Mouse (Mus musculus) heart, embryonic 15.5 days (tissue): ENCODE measurements around the gene Xylt1. TPM values are rescaled to one million over a fixed set of nuclear protein-coding genes. Genes with fewer than 3 reads are reported as not detected.

ENCODE experiments used
- ATAC-seq: fragments of 200-750 bp; cut with Nextera tagmentation; replicated peaks from 2 replicates; pipeline ENCODE4 v1.8.0; 2017; ENCODE audit warnings: low read depth, moderate TSS enrichment; ENCODE audit not compliant: insufficient number of reproducible peaks, insufficient read depth, low FRiP score
- H3K27ac ChIP-seq: fragments of 300-500 bp; sonication (generic); 2 replicates; pipeline ENCODE4 v1.5.1; 2015; ENCODE audit warnings: mild to moderate bottlenecking, inconsistent platforms
- H3K27me3 ChIP-seq: fragments of 300-500 bp; sonication (generic); 2 replicates; pipeline ENCODE4 v1.6.1; 2015; ENCODE audit warnings: inconsistent platforms
- H3K36me3 ChIP-seq: fragments of 300-500 bp; sonication (generic); 2 replicates; pipeline ENCODE4 v1.6.1; 2015; ENCODE audit warnings: mild to moderate bottlenecking, inconsistent platforms
- H3K4me1 ChIP-seq: fragments of 300-500 bp; sonication (generic); replicated peaks from 2 replicates; pipeline ENCODE4 v1.6.1; 2015; ENCODE audit warnings: inconsistent platforms
- H3K4me2 ChIP-seq: fragments of 300-500 bp; sonication (generic); 2 replicates; pipeline ENCODE4 v1.6.1; 2015; ENCODE audit warnings: inconsistent platforms, mild to moderate bottlenecking, moderate library complexity
- H3K4me3 ChIP-seq: fragments of 300-500 bp; sonication (generic); 2 replicates; pipeline ENCODE4 v1.5.1; 2015; ENCODE audit warnings: mild to moderate bottlenecking, inconsistent platforms
- H3K9ac ChIP-seq: fragments of 300-500 bp; sonication (generic); 2 replicates; pipeline ENCODE4 v1.6.1; 2015; ENCODE audit warnings: mild to moderate bottlenecking, inconsistent platforms
- H3K9me3 ChIP-seq: fragments of 300-500 bp; sonication (generic); replicated peaks from 2 replicates; pipeline ENCODE4 v1.6.1; 2016; ENCODE audit warnings: inconsistent platforms
- WGBS: fragments of 180-500 bp; shearing (Covaris S2); methylation state at CpG from one replicate; pipeline ENCODE4 v1.1.7; 2015; ENCODE audit warnings: mixed read lengths; 5-methylcytosine and 5-hydroxymethylcytosine counted together
- polyA plus RNA-seq: library from polyadenylated mRNA; unstranded; fragments of >200 nt; fragmentation: Nextera tagmentation; extraction: Ambion mirVana; gene quantifications from 2 replicates; pipeline ENCODE4 v1.2.1, GENCODE M21; 2015

The Xylt1 gene
- polyA plus RNA-seq, 1 experiment from 2014 or later: 0.91 TPM

DNA sequence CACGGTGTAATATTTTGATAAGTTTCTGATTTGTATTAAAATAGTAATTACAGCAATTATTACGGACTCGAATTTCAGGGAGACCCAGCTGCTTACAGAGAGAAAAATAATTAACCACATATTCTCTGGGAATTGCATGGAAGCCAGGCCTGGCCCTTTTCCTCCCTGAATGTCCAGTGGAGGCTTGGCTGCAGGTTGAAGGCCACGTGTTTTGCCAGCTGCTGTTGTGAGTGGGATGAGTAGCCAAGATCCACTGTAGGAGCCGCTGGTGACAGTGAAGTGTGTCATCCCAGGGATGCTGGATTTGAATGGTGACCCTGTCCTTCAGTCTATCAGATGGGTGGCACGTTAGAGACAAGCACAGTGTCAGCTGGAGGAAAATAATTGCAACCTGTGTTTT lies 14.7 kb downstream of the Xylt1 start:
- ATAC-seq: no peak
- Histone ChIP-seq H3K4me1 (peaks cover 15% of the 10 kb centered on the region), H3K4me3 (no peak overlapping the region), H3K4me2 (no peak overlapping the region), H3K27ac (no peak overlapping the region), H3K9ac (no peak overlapping the region), H3K9me3 (no peaks in the 10 kb centered on the region), H3K36me3 (no peaks in the 10 kb centered on the region), H3K27me3 (no peaks in the 10 kb centered on the region)
- WGBS: 79% methylated on average over 6 of the region's 6 CpGs

DNA sequence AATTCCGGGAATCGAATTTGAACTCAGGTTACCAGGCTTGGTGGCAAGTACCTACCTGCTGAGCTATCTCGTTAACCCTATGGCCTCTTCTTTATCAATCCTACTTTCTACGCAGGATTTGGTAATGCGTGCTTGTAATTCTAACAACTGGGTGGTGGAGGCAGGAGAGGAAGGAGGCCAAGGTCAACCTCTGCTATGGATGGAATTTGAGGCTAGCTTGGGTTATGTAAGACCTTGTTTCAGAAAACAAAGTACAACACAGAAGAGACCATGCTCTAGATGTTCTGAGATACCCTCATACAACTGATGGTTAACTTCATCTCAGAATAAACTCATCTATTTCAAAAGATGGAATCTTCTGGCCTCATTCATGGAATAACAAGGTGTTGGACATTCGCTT lies 17.1 kb downstream of the Xylt1 start:
- WGBS: 91% methylated on average over 6 of the region's 6 CpGs
- H3K27ac ChIP-seq: no peak overlapping the region
- H3K27me3 ChIP-seq: no peaks in the 10 kb centered on the region
- no peak overlapping the region for H3K4me3 ChIP-seq
- H3K4me1 ChIP-seq: peaks cover 19% of the 10 kb centered on the region
- H3K4me2 ChIP-seq: no peak overlapping the region
- ATAC-seq: no peak
- no peak overlapping the region for H3K9ac ChIP-seq
- no peaks in the 10 kb centered on the region for H3K9me3 ChIP-seq
- H3K36me3 ChIP-seq: no peaks in the 10 kb centered on the region

DNA sequence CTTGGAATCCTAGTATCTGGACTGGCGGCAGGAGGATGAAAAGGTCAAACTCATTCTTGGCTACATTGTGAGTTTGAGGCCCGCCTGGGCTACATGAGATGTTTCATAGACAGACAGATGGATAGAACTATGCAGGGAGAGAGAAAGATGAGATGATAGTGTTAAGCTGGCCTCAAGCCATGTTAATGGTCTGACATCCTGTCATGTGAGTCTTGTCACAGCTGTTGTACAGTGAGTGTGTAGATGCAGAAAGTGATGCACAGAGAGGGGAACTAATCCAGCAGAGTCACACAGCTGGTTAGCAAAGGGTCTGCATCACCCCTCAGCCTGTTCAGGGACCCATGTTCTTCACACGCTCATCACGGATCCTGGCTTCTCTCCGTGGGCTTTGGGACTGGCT lies 19.2 kb downstream of the Xylt1 start:
- Histone ChIP-seq H3K27ac (no peak overlapping the region), H3K9me3 (no peaks in the 10 kb centered on the region), H3K4me2 (no peak overlapping the region), H3K4me3 (no peak overlapping the region), H3K36me3 (no peaks in the 10 kb centered on the region), H3K27me3 (no peaks in the 10 kb centered on the region), H3K4me1 (peaks cover 9% of the 10 kb centered on the region), H3K9ac (no peak overlapping the region)
- 87% methylated on average over 5 of the region's 5 CpGs for WGBS
- ATAC-seq: no peak

DNA sequence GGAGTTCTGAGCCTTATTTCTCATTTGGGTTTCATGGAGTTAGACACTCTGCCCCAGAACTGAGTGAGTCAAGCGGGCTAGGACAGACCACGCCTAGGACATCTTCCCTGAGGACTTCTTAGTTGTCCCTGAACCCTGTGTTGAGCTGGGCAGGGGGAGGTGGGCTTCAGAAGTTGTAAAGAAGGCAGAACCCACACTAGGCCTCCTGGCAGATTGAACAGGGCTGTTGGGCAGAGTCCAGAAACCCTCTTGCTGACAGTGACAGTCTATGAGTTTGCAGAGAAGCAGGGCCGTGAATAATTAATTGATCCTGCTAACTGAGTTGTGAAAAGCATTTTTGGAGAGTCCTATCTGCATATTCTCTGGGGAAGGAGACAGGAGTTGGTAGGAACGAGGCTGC lies 20.8 kb downstream of the Xylt1 start:
- WGBS: 68% methylated on average over 4 of the region's 4 CpGs
- Histone ChIP-seq H3K27me3 (no peaks in the 10 kb centered on the region), H3K27ac (no peak overlapping the region), H3K9ac (no peak overlapping the region), H3K4me1 (peaks cover 14% of the 10 kb centered on the region), H3K9me3 (no peaks in the 10 kb centered on the region), H3K4me3 (no peak overlapping the region), H3K4me2 (no peak overlapping the region), H3K36me3 (no peaks in the 10 kb centered on the region)
- ATAC-seq: no peak

DNA sequence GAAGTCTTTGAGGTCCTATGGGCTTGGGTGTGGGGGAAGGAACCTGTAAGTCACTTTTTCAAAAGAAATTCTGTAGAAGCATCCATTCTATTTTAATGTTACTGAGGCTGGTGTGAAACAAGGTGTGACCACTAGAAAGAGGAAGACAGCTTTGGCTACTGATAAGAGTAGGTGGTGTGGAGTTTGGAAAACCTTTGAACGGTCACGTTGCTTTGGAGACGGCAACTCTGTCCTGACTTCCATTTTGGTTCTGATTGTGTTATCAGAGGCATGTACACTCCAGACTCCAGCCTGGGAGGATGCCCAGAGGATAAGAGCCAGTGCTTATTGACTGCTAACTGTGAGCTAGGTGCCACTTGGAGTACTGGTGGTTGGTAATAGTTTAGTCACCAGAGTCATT lies 25.6 kb downstream of the Xylt1 start:
- Histone ChIP-seq H3K4me3 (no peak overlapping the region), H3K9ac (no peak overlapping the region), H3K27me3 (no peaks in the 10 kb centered on the region), H3K27ac (no peak overlapping the region), H3K4me2 (no peak overlapping the region), H3K4me1 (peaks cover 16% of the 10 kb centered on the region), H3K9me3 (no peaks in the 10 kb centered on the region), H3K36me3 (no peaks in the 10 kb centered on the region)
- 22% methylated on average over 3 of the region's 3 CpGs for WGBS
- ATAC-seq: no peak

DNA sequence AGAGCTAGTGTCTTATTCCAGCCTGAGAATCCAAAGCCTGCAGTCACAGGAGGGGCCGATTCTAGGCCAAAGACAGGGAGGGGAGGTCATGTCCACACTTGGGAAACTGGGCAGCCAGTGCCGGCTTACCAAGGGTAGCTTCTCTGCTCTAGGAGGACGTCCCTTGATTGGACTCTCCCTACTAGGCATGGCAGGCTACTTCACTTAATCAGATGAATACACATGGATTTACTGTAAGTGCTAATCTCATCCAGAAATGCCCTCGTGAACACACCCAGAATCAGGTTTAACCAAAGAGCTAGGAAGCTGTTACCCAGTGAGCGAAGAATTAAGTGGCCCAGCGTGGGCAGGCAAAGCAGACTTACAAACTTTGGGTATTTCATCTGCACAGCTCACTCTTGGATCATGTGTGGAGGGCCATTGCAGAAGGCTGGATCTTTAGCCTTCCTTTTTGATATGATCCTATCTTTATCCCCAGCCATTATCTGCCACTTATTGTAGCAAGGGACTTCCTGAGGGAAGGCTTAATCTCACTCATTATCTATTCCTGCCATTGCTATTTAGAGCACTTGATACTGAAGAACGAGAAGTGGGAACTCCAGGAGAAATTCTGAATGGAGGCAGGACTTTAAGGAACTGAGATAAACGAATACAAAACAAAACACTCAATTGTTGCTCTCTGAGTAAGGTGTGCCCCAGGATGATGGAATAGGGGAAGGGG lies 28.6 kb downstream of the Xylt1 start:
- peaks cover 27% of the 10 kb centered on the region for H3K4me1 ChIP-seq
- H3K36me3 ChIP-seq: no peaks in the 10 kb centered on the region
- no peak overlapping the region for H3K4me2 ChIP-seq
- WGBS: 73% methylated on average over 8 of the region's 8 CpGs
- no peak overlapping the region for H3K27ac ChIP-seq
- no peaks in the 10 kb centered on the region for H3K9me3 ChIP-seq
- no peak overlapping the region for H3K4me3 ChIP-seq
- no peaks in the 10 kb centered on the region for H3K27me3 ChIP-seq
- no peak overlapping the region for H3K9ac ChIP-seq
- no peak for ATAC-seq

DNA sequence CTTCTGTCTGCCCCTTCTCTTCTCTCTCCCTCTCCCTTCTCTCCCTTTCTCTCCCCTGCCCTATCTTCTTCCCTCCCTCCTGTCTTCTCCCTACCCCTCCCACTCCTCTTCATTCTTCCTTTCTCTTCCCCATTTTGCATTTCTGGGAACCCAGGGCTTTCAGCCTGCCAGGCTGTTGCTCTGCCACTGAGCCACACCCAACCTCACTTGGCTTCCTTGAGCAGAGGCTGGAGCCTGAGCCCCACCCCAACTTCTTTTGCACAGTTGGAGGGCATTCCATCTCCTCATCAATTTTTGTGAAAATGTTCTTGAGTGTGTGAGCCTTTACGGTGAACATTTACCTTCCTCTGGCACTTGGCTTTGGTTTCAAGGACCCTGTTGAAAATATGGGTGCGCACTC lies 31.1 kb downstream of the Xylt1 start:
- no peaks in the 10 kb centered on the region for H3K36me3 ChIP-seq
- no peak overlapping the region for H3K4me3 ChIP-seq
- no peaks in the 10 kb centered on the region for H3K9me3 ChIP-seq
- H3K4me2 ChIP-seq: no peak overlapping the region
- ATAC-seq: no peak
- no peak overlapping the region for H3K9ac ChIP-seq
- no peak overlapping the region for H3K27ac ChIP-seq
- H3K27me3 ChIP-seq: no peaks in the 10 kb centered on the region
- peaks cover 28% of the 10 kb centered on the region for H3K4me1 ChIP-seq
- WGBS: 81% methylated on average over 2 of the region's 2 CpGs

DNA sequence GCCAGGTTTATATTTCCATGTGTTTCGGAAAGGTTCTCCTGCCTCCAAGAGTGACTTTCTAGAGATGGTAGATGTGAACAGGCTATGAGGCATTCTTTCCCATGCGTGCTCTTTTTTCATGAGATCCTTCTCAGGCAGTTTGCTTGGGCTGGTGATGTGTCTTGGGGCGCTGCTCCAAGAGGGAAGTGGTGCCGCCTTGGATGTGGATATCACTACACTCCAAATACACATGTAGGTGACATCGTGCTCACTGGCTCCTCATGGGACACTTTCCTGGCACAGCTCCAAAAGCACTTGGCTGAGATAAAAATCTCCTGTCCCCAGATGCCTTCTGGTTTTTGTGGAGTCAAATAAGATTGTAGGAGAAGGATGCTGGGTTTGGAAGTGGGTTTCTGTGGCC lies 31.6 kb downstream of the Xylt1 start:
- Histone ChIP-seq H3K36me3 (no peaks in the 10 kb centered on the region), H3K4me1 (peaks cover 26% of the 10 kb centered on the region), H3K9me3 (no peaks in the 10 kb centered on the region), H3K9ac (no peak overlapping the region), H3K27ac (no peak overlapping the region), H3K27me3 (no peaks in the 10 kb centered on the region), H3K4me3 (no peak overlapping the region), H3K4me2 (no peak overlapping the region)
- 51% methylated on average over 5 of the region's 5 CpGs for WGBS
- no peak; the same call in 1 of the 2 replicates for ATAC-seq

DNA sequence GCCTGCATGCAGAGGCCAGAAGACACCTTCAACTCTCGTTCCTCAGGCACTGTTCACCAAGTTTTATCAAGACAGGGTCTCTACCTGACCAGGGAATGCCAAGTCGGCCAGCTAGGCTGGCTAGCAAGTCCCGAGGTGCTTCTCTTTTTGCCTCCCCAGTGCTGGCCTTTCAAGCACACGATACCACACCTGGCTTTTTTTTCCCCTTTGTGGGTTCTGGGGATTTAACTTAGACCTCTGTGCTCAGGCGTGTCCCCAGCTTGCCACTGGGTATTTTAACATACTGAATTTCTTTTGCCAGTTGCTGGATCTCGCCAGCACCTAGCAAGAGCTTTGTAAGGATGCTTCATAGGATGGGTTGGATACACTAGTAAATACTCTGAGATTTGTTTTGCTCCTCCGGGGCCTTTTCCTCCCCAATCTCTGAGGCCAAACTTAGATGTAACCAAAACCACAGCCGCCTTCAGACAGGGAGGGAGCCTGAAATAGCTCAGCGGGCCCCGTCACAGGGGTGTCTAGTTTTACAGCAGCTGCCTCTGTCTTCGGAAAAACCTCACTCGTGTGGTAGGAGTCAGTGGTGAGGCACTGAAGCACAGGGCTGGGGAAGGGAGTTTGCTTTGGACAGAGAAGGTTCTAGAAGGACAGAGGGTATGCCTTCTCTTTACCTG lies 33.7 kb downstream of the Xylt1 start:
- Histone ChIP-seq H3K9me3 (no peaks in the 10 kb centered on the region), H3K36me3 (no peaks in the 10 kb centered on the region), H3K9ac (no peak overlapping the region), H3K4me2 (no peak overlapping the region), H3K4me3 (no peak overlapping the region), H3K4me1 (peaks cover 28% of the 10 kb centered on the region), H3K27me3 (no peaks in the 10 kb centered on the region), H3K27ac (no peak overlapping the region)
- 0 out of 2 replicates have a peak, but pooled peaks have one; percentile 18 for ATAC-seq
- 45% methylated on average over 12 of the region's 12 CpGs for WGBS

DNA sequence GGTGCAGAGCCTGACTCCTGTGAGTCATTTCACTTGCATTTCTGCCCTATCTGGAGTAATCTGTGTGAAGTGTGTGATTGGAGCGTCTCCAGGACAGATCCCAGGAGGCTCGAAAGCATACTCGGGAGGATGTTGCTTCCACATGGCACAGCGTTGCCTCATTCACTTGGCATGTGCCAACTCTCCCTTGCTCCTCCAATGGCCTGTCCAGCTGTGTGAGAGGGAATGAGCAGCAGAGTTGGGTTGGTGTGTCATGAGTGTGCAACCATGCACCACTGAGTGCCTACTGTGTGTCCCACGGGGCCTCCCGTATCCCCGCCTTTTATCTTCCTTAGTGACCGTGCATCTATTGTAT lies 34.2 kb downstream of the Xylt1 start:
- ATAC-seq: 0 out of 2 replicates have a peak, but pooled peaks have one; percentile 17
- no peak overlapping the region for H3K9ac ChIP-seq
- H3K27me3 ChIP-seq: no peaks in the 10 kb centered on the region
- peaks cover 28% of the 10 kb centered on the region for H3K4me1 ChIP-seq
- no peaks in the 10 kb centered on the region for H3K36me3 ChIP-seq
- no peak overlapping the region for H3K27ac ChIP-seq
- WGBS: 72% methylated on average over 8 of the region's 8 CpGs
- H3K9me3 ChIP-seq: no peaks in the 10 kb centered on the region
- no peak overlapping the region for H3K4me3 ChIP-seq
- no peak overlapping the region for H3K4me2 ChIP-seq

DNA sequence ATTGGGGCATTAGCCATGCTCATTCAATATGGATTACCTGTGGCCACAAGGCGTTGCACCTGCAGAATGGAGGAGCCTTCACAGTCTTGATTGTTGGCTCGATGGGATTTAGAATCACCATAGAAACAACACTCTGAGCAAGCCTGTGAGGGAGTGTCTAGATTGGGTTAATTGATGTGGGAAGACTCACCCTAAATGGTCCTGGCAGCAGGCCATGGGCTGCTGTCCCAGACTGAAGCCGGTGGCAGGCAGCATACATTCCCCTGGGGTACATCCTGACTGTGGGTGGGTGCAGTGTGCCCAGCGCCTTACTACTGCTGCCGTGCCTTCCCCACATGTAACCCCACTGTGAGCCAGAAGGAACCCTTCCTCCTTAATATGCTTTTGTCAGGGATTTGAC lies 38.3 kb downstream of the Xylt1 start:
- H3K27ac ChIP-seq: no peak overlapping the region
- no peak overlapping the region for H3K9ac ChIP-seq
- no peaks in the 10 kb centered on the region for H3K9me3 ChIP-seq
- H3K4me3 ChIP-seq: no peak overlapping the region
- WGBS: 46% methylated on average over 5 of the region's 5 CpGs
- no peak overlapping the region for H3K4me2 ChIP-seq
- H3K36me3 ChIP-seq: no peaks in the 10 kb centered on the region
- ATAC-seq: no peak
- no peaks in the 10 kb centered on the region for H3K27me3 ChIP-seq
- H3K4me1 ChIP-seq: peaks cover 17% of the 10 kb centered on the region

DNA sequence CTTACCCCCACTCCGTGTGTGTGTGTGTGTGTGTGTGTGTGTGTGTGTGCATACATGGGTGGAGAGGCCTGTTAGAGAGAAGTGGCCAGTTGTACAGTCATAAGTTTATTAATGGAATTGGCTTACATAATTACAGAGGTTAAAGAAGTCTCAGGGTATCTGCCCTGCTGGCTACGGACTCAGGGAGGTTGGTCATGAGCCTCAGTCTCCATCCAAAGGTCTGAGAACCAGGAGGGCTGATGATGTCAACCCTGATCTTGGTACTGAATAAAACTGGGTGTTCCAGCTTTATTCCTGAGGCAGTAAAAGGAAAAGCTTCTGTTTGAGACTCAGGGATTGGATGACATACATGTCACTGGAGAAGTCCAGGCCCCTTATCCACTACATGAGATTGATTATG lies 39.1 kb downstream of the Xylt1 start:
- no peak overlapping the region for H3K9ac ChIP-seq
- H3K27ac ChIP-seq: no peak overlapping the region
- ATAC-seq: no peak
- H3K4me3 ChIP-seq: no peak overlapping the region
- H3K9me3 ChIP-seq: no peaks in the 10 kb centered on the region
- H3K36me3 ChIP-seq: no peaks in the 10 kb centered on the region
- WGBS: 95% methylated on average over 2 of the region's 2 CpGs
- no peak overlapping the region for H3K4me2 ChIP-seq
- H3K4me1 ChIP-seq: peaks cover 9% of the 10 kb centered on the region
- no peaks in the 10 kb centered on the region for H3K27me3 ChIP-seq
